Mouse (Mus musculus): ENCODE measurements at regions not wholly inside any gene's neighbourhood (a gene's known extent, or its start where the extent isn't known, plus 50 kb on each side); places are given as distances from the start of the nearest gene placed in this dataset.

DNA sequence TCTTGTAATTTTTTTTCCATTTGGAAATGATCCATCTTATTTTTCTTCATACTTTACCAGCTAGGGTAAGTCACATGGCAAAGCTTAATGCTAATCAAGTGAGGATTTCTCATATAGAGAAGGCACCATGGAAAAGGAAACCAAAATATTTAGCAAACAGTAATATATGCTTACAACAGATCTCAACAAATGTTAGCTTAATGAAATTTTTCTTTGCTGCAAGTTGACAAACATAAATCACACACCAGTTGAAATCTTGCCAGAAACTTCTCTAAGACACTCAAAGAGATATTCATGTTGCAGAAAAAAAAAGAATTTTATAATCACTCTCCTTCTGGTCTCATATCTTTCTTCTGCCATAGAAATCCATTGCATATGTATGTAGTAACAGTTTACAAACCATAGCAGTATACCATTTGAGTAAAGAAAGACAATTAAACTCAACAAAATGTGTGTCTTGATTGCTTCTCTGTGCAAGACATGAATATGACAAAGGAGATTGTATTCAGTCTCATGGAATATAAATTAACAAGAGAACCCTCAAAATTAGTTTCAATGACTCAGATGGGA is 408.3 kb upstream of the Gm10306 start:
- Histone ChIP-seq H3K9me3 (replicated peaks; ENCODE audit: control insufficient read depth, low read length) (no peaks in the 10 kb centered on the region), H3K36me3 (ENCODE audit: control insufficient read depth, insufficient read depth, low read length) (no peaks in the 10 kb centered on the region), H3K9ac (ENCODE audit: low read depth, low read length) (no peak overlapping the region), H3K27ac (ENCODE audit: low read depth, low read length) (no peak overlapping the region), H3K27me3 (ENCODE audit: control insufficient read depth, insufficient read depth, low read length) (no peaks in the 10 kb centered on the region), H3K4me3 (ENCODE audit: low read depth, low read length) (no peak overlapping the region), H3K4me2 (no peak overlapping the region), H3K4me1 (ENCODE audit: control insufficient read depth, insufficient read depth, low read length) (no peaks in the 10 kb centered on the region)
- ATAC-seq (replicated peaks; ENCODE audit: insufficient number of reproducible peaks, low FRiP score, low TSS enrichment): no peak

DNA sequence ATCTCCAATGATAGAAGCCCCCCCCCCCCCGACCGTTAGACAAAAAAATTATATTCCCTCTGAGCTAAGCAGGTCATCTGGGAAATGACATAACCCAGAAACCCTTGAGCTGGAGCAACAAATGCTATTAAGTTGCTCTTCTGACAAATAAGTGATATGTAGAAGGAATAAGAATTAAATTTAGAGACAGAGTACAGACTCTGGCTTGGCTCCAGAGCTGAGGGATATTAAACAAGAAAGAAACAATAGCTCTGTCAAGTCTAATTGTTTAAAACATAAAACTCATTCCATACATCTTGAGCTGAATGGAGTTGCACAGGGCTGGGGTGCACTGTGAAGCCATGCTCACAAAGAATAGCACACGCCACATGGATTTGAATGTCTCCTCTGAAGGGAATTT is 407.3 kb upstream of the Gm10306 start:
- ATAC-seq (replicated peaks; ENCODE audit: insufficient number of reproducible peaks, low FRiP score, low TSS enrichment): no peak

DNA sequence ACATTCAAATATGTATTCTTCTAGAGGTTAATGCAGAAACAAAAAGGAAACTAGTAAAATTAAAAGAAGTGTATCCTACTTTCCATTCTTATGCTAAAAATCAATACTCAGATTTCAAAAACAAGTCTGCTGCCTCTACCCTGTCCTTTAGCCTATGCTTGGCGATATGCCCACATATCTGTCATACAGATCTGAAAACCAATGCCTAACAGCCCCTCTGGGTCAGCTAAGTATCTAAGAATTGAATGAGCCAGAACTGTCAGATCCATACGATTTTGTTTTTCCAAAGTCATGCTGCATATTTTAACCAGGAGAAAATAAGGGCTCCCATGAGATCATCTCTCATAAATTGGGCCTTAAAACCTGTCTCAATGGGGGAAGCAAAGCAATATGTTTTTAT is 395.7 kb upstream of the Gm10306 start:
- no peak for ATAC-seq (replicated peaks; ENCODE audit: insufficient number of reproducible peaks, low FRiP score, low TSS enrichment)
- H3K27ac ChIP-seq (ENCODE audit: low read depth, low read length): no peak overlapping the region
- H3K9ac ChIP-seq (ENCODE audit: low read depth, low read length): no peak overlapping the region
- no peaks in the 10 kb centered on the region for H3K27me3 ChIP-seq (ENCODE audit: control insufficient read depth, insufficient read depth, low read length)
- no peaks in the 10 kb centered on the region for H3K9me3 ChIP-seq (replicated peaks; ENCODE audit: control insufficient read depth, low read length)
- no peak overlapping the region for H3K4me3 ChIP-seq (ENCODE audit: low read depth, low read length)
- WGBS (ENCODE audit: insufficient replicate concordance): 60% methylated on average over 2 of the region's 2 CpGs
- H3K4me2 ChIP-seq: no peak overlapping the region
- H3K4me1 ChIP-seq (ENCODE audit: control insufficient read depth, insufficient read depth, low read length): no peaks in the 10 kb centered on the region
- H3K36me3 ChIP-seq (ENCODE audit: control insufficient read depth, insufficient read depth, low read length): no peaks in the 10 kb centered on the region

More for the DNA sequence above, 407.3 kb upstream of the Gm10306 start:
- 71% methylated on average over 3 of the region's 3 CpGs for WGBS (ENCODE audit: insufficient replicate concordance)
- no peaks in the 10 kb centered on the region for H3K9me3 ChIP-seq (replicated peaks; ENCODE audit: control insufficient read depth, low read length)
- H3K4me1 ChIP-seq (ENCODE audit: control insufficient read depth, insufficient read depth, low read length): no peaks in the 10 kb centered on the region
- no peak overlapping the region for H3K27ac ChIP-seq (ENCODE audit: low read depth, low read length)
- H3K9ac ChIP-seq (ENCODE audit: low read depth, low read length): no peak overlapping the region
- no peaks in the 10 kb centered on the region for H3K27me3 ChIP-seq (ENCODE audit: control insufficient read depth, insufficient read depth, low read length)
- H3K36me3 ChIP-seq (ENCODE audit: control insufficient read depth, insufficient read depth, low read length): no peaks in the 10 kb centered on the region
- no peak overlapping the region for H3K4me2 ChIP-seq
- H3K4me3 ChIP-seq (ENCODE audit: low read depth, low read length): no peak overlapping the region

DNA sequence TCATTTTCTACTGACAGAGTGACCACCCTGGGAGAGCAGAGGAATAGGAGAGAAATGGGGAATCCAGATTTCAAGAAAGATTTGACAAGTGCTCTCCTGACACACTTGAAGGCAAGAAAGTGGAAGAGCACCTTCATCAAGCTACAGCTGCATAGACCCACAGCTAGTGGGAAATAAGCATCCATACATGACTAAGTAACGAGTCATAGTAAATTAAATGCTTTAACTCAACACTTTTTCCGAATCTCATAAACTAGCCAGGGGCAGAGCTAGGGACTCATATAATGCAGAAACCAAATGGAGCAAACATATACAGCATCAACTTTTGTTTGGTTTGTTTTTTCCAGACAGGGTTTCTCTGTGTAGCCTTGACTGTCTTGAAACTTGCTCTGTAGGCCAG is 383.2 kb upstream of the Gm10306 start:
- Histone ChIP-seq H3K27ac (ENCODE audit: low read depth, low read length) (no peak overlapping the region), H3K9me3 (replicated peaks; ENCODE audit: control insufficient read depth, low read length) (no peaks in the 10 kb centered on the region), H3K4me1 (ENCODE audit: control insufficient read depth, insufficient read depth, low read length) (no peaks in the 10 kb centered on the region), H3K36me3 (ENCODE audit: control insufficient read depth, insufficient read depth, low read length) (no peaks in the 10 kb centered on the region), H3K4me3 (ENCODE audit: low read depth, low read length) (no peak overlapping the region), H3K4me2 (no peak overlapping the region), H3K27me3 (ENCODE audit: control insufficient read depth, insufficient read depth, low read length) (no peaks in the 10 kb centered on the region), H3K9ac (ENCODE audit: low read depth, low read length) (no peak overlapping the region)
- WGBS (ENCODE audit: insufficient replicate concordance): 82% methylated on average over 2 of the region's 2 CpGs
- no peak for ATAC-seq (replicated peaks; ENCODE audit: insufficient number of reproducible peaks, low FRiP score, low TSS enrichment)

DNA sequence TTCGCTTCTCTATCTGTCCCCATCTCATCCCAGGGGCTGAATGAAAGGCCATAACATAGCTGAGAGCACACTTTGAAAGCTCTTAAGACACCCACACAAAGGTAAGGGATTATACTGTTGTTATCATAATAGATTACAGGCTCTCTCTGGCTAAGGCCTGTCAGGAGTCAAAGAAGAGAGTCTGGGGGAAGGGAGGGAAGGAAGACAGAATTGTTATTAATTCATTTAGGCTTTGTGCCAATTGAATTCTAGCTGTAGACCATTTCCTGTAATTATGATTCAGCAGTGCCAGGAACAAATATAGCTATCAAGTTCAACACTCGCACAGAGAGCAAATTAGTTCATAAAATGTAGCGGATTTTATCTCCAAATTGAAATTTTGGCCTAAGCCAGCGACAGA is 369.3 kb upstream of the Gm10306 start:
- no peak overlapping the region for H3K4me2 ChIP-seq
- no peak overlapping the region for H3K27ac ChIP-seq (ENCODE audit: low read depth, low read length)
- no peaks in the 10 kb centered on the region for H3K9me3 ChIP-seq (replicated peaks; ENCODE audit: control insufficient read depth, low read length)
- no peaks in the 10 kb centered on the region for H3K27me3 ChIP-seq (ENCODE audit: control insufficient read depth, insufficient read depth, low read length)
- no peak overlapping the region for H3K4me3 ChIP-seq (ENCODE audit: low read depth, low read length)
- H3K9ac ChIP-seq (ENCODE audit: low read depth, low read length): no peak overlapping the region
- H3K36me3 ChIP-seq (ENCODE audit: control insufficient read depth, insufficient read depth, low read length): no peaks in the 10 kb centered on the region
- H3K4me1 ChIP-seq (ENCODE audit: control insufficient read depth, insufficient read depth, low read length): peaks cover 3% of the 10 kb centered on the region; the same call in 1 of the 2 replicates
- WGBS (ENCODE audit: insufficient replicate concordance): 67% methylated on average over 4 of the region's 4 CpGs
- ATAC-seq (replicated peaks; ENCODE audit: insufficient number of reproducible peaks, low FRiP score, low TSS enrichment): no peak; the same call in 1 of the 2 replicates

DNA sequence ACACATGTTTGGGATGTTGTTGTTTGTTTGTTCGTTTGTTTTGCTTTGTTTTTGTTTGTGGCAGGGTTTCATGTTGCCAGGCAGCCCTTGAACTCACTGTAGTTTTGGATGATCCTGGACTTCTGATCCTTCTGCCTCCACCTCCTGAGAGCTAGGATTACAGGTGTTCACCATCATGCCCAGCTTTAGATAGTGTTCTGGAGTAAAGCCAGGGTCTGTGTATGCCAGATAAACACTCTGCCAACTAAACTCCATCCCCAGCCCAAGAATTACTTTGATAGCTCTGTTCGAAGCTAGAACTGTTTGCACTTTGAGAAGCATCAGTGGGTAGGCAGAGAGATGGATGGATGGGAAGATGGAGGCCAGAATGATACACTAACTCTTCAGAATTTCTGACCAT is 368.0 kb upstream of the Gm10306 start:
- ATAC-seq (replicated peaks; ENCODE audit: insufficient number of reproducible peaks, low FRiP score, low TSS enrichment): 0 out of 2 replicates have a peak, but pooled peaks have one; percentile 7
- no peak overlapping the region for H3K4me2 ChIP-seq
- 57% methylated on average over 2 of the region's 2 CpGs for WGBS (ENCODE audit: insufficient replicate concordance)

DNA sequence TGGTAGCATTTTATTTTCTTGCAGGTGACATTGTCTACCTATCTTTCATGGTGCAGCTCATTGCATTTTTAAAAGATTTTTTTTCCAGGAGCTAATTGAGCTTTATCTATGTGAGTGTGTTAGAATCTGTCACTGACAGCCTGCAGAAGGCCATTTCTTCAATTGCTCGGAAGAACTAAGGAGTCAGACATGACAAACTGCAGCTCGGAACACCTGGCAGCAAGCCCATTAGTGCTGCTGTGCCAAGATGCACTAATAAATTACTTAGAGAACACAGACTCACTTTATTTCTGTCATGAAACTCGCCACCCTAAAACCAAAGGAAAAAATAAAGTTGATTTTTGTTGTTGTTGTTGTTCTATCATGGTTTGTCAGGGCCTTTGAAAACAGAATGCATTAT is 367.5 kb upstream of the Gm10306 start:
- WGBS (ENCODE audit: insufficient replicate concordance): 39% methylated on average over 3 of the region's 3 CpGs
- Histone ChIP-seq H3K4me2 (no peak overlapping the region), H3K4me3 (ENCODE audit: low read depth, low read length) (no peak overlapping the region), H3K9me3 (replicated peaks; ENCODE audit: control insufficient read depth, low read length) (no peaks in the 10 kb centered on the region), H3K27ac (ENCODE audit: low read depth, low read length) (no peak overlapping the region), H3K4me1 (ENCODE audit: control insufficient read depth, insufficient read depth, low read length) (peaks cover 3% of the 10 kb centered on the region; the same call in 1 of the 2 replicates), H3K27me3 (ENCODE audit: control insufficient read depth, insufficient read depth, low read length) (no peaks in the 10 kb centered on the region), H3K9ac (ENCODE audit: low read depth, low read length) (no peak overlapping the region), H3K36me3 (ENCODE audit: control insufficient read depth, insufficient read depth, low read length) (no peaks in the 10 kb centered on the region)
- ATAC-seq (replicated peaks; ENCODE audit: insufficient number of reproducible peaks, low FRiP score, low TSS enrichment): no peak

More for the DNA sequence above, 368.0 kb upstream of the Gm10306 start:
- Histone ChIP-seq H3K4me1 (ENCODE audit: control insufficient read depth, insufficient read depth, low read length) (peaks cover 3% of the 10 kb centered on the region; the same call in 1 of the 2 replicates), H3K27ac (ENCODE audit: low read depth, low read length) (no peak overlapping the region), H3K27me3 (ENCODE audit: control insufficient read depth, insufficient read depth, low read length) (no peaks in the 10 kb centered on the region), H3K36me3 (ENCODE audit: control insufficient read depth, insufficient read depth, low read length) (no peaks in the 10 kb centered on the region), H3K4me3 (ENCODE audit: low read depth, low read length) (no peak overlapping the region), H3K9me3 (replicated peaks; ENCODE audit: control insufficient read depth, low read length) (no peaks in the 10 kb centered on the region), H3K9ac (ENCODE audit: low read depth, low read length) (no peak overlapping the region)

DNA sequence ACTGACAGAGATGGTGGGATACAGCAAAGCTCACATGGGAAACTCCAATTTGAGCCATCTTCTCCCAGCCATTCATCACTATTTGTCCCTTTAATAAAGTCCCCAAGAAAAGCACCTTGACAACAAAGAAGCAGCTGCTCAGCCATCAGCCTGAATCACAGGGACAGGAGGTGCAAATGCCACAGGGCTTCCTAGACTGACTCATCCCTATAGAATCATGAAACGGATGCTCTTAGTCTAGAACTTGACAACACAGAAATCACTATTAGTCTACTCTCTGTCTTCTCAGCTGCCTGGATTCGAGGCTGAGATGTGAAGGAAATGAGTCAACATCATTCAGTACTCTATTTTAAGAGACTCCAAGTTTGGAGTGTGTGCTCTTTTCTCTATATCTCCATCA is 365.4 kb upstream of the Gm10306 start:
- no peak for ATAC-seq (replicated peaks; ENCODE audit: insufficient number of reproducible peaks, low FRiP score, low TSS enrichment)
- Histone ChIP-seq H3K27ac (ENCODE audit: low read depth, low read length) (no peak overlapping the region), H3K36me3 (ENCODE audit: control insufficient read depth, insufficient read depth, low read length) (no peaks in the 10 kb centered on the region), H3K4me1 (ENCODE audit: control insufficient read depth, insufficient read depth, low read length) (peaks cover 3% of the 10 kb centered on the region; the same call in 1 of the 2 replicates), H3K4me3 (ENCODE audit: low read depth, low read length) (no peak overlapping the region), H3K9me3 (replicated peaks; ENCODE audit: control insufficient read depth, low read length) (no peaks in the 10 kb centered on the region), H3K27me3 (ENCODE audit: control insufficient read depth, insufficient read depth, low read length) (no peaks in the 10 kb centered on the region), H3K9ac (ENCODE audit: low read depth, low read length) (no peak overlapping the region), H3K4me2 (no peak overlapping the region)
- 70% methylated on average over 2 of the region's 2 CpGs for WGBS (ENCODE audit: insufficient replicate concordance)

DNA sequence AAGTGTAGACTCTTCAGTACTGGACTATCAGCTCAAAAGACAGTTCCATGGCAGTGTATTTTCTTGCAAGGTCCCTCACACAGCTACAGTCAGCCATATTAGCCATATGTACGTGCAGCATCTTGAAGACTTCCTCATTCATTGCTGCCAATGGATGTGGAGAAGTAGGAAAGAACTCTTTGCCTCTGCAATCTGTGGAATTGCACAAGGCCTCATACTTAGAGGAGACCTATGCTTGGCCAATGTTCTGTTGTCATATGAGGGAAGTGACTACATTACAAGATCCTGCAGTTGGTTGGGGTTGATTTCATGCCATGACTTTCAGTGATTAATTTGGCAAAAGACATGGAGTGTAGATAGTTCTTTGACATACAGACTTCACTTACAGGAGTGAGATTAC is 340.1 kb upstream of the Gm10306 start:
- no peaks in the 10 kb centered on the region for H3K27me3 ChIP-seq (ENCODE audit: control insufficient read depth, insufficient read depth, low read length)
- no peaks in the 10 kb centered on the region for H3K36me3 ChIP-seq (ENCODE audit: control insufficient read depth, insufficient read depth, low read length)
- no peak for ATAC-seq (replicated peaks; ENCODE audit: insufficient number of reproducible peaks, low FRiP score, low TSS enrichment)
- H3K4me2 ChIP-seq: no peak overlapping the region
- 64% methylated on average over 1 of the region's 1 CpGs for WGBS (ENCODE audit: insufficient replicate concordance)
- H3K4me1 ChIP-seq (ENCODE audit: control insufficient read depth, insufficient read depth, low read length): no peaks in the 10 kb centered on the region
- H3K9ac ChIP-seq (ENCODE audit: low read depth, low read length): no peak overlapping the region
- no peak overlapping the region for H3K27ac ChIP-seq (ENCODE audit: low read depth, low read length)
- no peak overlapping the region for H3K4me3 ChIP-seq (ENCODE audit: low read depth, low read length)
- H3K9me3 ChIP-seq (replicated peaks; ENCODE audit: control insufficient read depth, low read length): no peaks in the 10 kb centered on the region

Measured in heart, embryonic 11.5 days (tissue).